In the genomic region with DNA sequence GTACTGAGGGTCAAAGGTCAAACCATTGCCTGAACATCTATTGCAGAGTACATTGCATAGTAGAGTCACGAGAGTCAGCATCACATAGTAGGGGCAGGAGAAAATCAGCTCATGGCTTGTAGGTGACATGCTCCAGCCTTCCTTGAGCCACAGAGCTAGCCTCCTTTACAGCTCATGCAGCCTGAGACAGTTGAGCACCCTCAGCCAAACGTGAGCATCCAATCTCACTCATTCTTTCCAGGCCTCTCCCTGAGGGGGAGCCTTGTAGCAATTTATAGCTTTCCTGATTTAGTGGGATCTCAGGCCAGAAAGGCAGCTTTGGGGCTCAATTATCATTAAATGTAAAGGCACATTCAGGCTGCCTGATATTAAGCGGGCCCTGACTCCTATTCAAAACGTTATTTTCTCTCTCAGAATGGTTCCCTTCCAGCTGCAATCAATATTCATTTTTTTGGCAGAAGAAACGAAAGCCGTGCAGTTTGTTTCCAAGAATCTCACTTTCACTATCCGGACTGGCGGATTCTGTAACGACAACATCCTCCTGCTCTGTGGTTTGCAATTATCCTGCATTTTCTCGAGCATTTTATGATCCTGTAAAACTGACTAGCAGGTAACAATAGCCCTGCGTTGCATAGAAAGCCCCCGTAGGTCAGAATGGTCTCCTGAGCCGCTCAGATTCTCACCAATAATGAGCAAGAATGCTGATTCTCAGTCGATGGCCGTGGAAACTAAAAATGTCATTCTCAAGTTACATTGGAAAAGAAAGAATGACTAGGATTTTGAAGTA, we compare ENCODE assay signal across 11 mouse cellular contexts. TPM values are rescaled to one million over a fixed set of nuclear protein-coding genes. Genes with fewer than 3 reads are reported as not detected.
DNase-seq lines count a peak whose midpoint lies in the region; ATAC-seq lines count a peak whose summit lies in the region.
"Had no signal": no experiment of that assay in that cellular context is flagged by ENCODE, and none has a peak within 500 bp of the region (broad histone marks: within the 10 kb centered on the region; RNA-seq: fewer than 3 reads in every experiment).

No protein-coding gene starts in this region.

- H3K9ac ChIP-seq in forebrain, embryonic 15.5 days (replicated peaks): no peak overlapping the region
- no peak overlapping the region for H3K9ac ChIP-seq in forebrain, embryonic 12.5 days

- no peaks in the 10 kb centered on the region for H3K36me3 ChIP-seq in forebrain, embryonic 15.5 days
- no peaks in the 10 kb centered on the region for H3K36me3 ChIP-seq in forebrain, embryonic 12.5 days (replicated peaks)

- no peak overlapping the region for H3K4me2 ChIP-seq in forebrain, embryonic 15.5 days (replicated peaks)
- no peak overlapping the region for H3K4me2 ChIP-seq in forebrain, embryonic 12.5 days

- ATAC-seq in forebrain, embryonic 15.5 days (replicated peaks): no peak
- ATAC-seq in forebrain, embryonic 12.5 days (ENCODE audit: low FRiP score): no peak

- no peaks in the 10 kb centered on the region for H3K27me3 ChIP-seq in forebrain, embryonic 15.5 days
- H3K27me3 ChIP-seq in forebrain, embryonic 12.5 days: no peaks in the 10 kb centered on the region

- DNase-seq in kidney, postnatal 10 days: peak; percentile 6
- no peak for DNase-seq in kidney, adult 18-20 months
- DNase-seq in right cerebral cortex, postnatal 25 days: peak; percentile 25
- DNase-seq in right cerebral cortex, postnatal 36 days (ENCODE audit: low spot score in 2 of 2): no peak
- DNase-seq in thymus, postnatal 36 days: no peak
- no peak for DNase-seq in thymus, postnatal 25 days
- DNase-seq: B cell, adult 2 months; heart, postnatal 14 days had no signal

- no peak overlapping the region for H3K4me3 ChIP-seq in forebrain, embryonic 15.5 days
- H3K4me3 ChIP-seq in forebrain, embryonic 12.5 days (replicated peaks): no peak overlapping the region

- 53% methylated on average over 15 of the region's 15 CpGs for WGBS in forebrain, embryonic 15.5 days
- 64% methylated on average over 15 of the region's 15 CpGs for WGBS in forebrain, embryonic 12.5 days

- 0 out of 2 replicates have a peak, but pooled peaks cover 2% of the 10 kb centered on the region for H3K4me1 ChIP-seq in forebrain, embryonic 15.5 days
- H3K4me1 ChIP-seq in forebrain, embryonic 12.5 days: no peaks in the 10 kb centered on the region

- no peaks in the 10 kb centered on the region for H3K9me3 ChIP-seq in forebrain, embryonic 15.5 days
- no peaks in the 10 kb centered on the region for H3K9me3 ChIP-seq in forebrain, embryonic 12.5 days

- 0 out of 2 replicates have a peak overlapping the region, but pooled peaks have one; percentile 11 for H3K27ac ChIP-seq in forebrain, embryonic 15.5 days (replicated peaks)
- H3K27ac ChIP-seq in forebrain, embryonic 12.5 days: no peak overlapping the region
- H3K27ac ChIP-seq: macrophage had no signal

RNA-seq across cellular contexts. Expression of a gene that starts 58.6 kb away (rescaled TPM):
- polyA plus RNA-seq in forebrain, embryonic 15.5 days (2015; fragmentation: Nextera tagmentation; extraction: Ambion mirVana): 20.2 and 20.8 TPM in 2 replicates
- 5.1 and 5.6 TPM in 2 replicates for polyA plus RNA-seq in forebrain, embryonic 12.5 days (2016; fragmentation: Nextera tagmentation; extraction: Ambion mirVana)
- polyA plus RNA-seq: macrophage had no signal

Comparison
In these comparisons a context has a peak if more than half of its experiments do, and no peak if none do; other contexts are left out.
1. DNase-seq: peak in kidney, postnatal 10 days (single experiment) and right cerebral cortex, postnatal 25 days (single experiment); none in kidney, adult 18-20 months (single experiment), right cerebral cortex, postnatal 36 days (0 of 2), thymus, postnatal 36 days (0 of 2) and thymus, postnatal 25 days (single experiment).